Mouse (Mus musculus): Measurements from ENCODE around the gene Exoc6b. TPM values are rescaled to one million over a fixed set of nuclear protein-coding genes. Genes with fewer than 3 reads are reported as not detected.

Exoc6b gene
- polyA plus RNA-seq, 1 experiment from 2014 or later: 43.7 TPM

- ATAC-seq (ENCODE audit: low FRiP score): no peak
- Histone ChIP-seq H3K9me3 (no peaks in the 10 kb centered on the region), H3K4me3 (replicated peaks) (no peak overlapping the region), H3K9ac (no peak overlapping the region), H3K4me1 (peaks cover 15% of the 10 kb centered on the region), H3K36me3 (replicated peaks) (no peaks in the 10 kb centered on the region), H3K27ac (no peak overlapping the region), H3K4me2 (no peak overlapping the region), H3K27me3 (no peaks in the 10 kb centered on the region)
- 65% methylated on average over 5 of the region's 5 CpGs for WGBS
Measured at GRCm38 (mm10) chr6:84746193-84746846, 323.0 kb downstream of the Exoc6b start.

DNA sequence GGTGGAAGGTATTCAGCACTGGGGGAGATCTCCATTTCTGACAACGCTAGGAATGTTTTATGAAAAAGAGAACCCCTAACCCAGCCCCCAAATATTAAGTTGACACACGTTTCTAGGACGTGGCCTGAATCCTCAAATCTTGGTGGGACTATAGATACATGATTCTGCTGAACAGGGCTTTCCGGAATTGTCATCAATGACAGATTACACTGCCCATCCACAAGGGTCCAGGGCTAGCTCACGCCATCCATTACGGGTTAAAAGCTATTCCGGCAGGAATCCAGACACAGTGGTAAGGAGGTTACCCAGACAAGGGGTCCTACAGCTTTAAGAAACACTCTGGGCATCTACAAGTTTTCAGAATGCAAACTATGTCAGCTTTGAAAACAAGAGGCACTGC, 323.7 kb downstream of the Exoc6b start:
- H3K36me3 ChIP-seq (replicated peaks): no peaks in the 10 kb centered on the region
- H3K4me2 ChIP-seq: no peak overlapping the region
- no peak overlapping the region for H3K27ac ChIP-seq
- H3K27me3 ChIP-seq: no peaks in the 10 kb centered on the region
- H3K9ac ChIP-seq: no peak overlapping the region
- 89% methylated on average over 7 of the region's 7 CpGs for WGBS
- H3K9me3 ChIP-seq: no peaks in the 10 kb centered on the region
- H3K4me3 ChIP-seq (replicated peaks): no peak overlapping the region
- ATAC-seq (ENCODE audit: low FRiP score): no peak
- H3K4me1 ChIP-seq: peaks cover 15% of the 10 kb centered on the region

DNA sequence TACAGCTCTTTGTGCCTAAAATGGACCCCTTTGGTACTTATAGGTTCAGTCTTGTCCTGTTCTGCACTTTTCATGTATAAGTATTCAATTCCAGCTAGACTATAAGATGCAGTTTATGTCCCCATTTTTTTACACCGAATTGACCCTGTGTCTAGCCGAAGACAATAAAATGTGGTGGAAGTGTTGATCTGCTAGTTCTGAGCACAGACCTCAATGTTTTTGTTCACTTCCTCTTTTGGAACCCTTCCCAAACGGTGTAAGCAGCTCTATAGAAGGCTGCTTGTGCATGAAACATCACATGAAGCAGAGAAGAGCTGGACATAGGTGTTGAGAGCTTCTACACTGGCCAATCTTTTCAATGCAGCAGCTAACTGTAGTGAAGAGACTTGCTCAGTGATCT, 327.1 kb downstream of the Exoc6b start:
- WGBS: 87% methylated on average over 3 of the region's 3 CpGs
- ATAC-seq (ENCODE audit: low FRiP score): no peak
- no peaks in the 10 kb centered on the region for H3K27me3 ChIP-seq
- H3K4me2 ChIP-seq: no peak overlapping the region
- no peak overlapping the region for H3K9ac ChIP-seq
- H3K27ac ChIP-seq: no peak overlapping the region
- H3K36me3 ChIP-seq (replicated peaks): no peaks in the 10 kb centered on the region
- no peaks in the 10 kb centered on the region for H3K9me3 ChIP-seq
- H3K4me3 ChIP-seq (replicated peaks): no peak overlapping the region
- peaks cover 11% of the 10 kb centered on the region for H3K4me1 ChIP-seq

GRCm38 (mm10) chr6:84736942-84737341, 332.4 kb downstream of the Exoc6b start:
- WGBS: 62% methylated on average over 3 of the region's 3 CpGs
- H3K27me3 ChIP-seq: no peaks in the 10 kb centered on the region
- no peak overlapping the region for H3K4me2 ChIP-seq
- no peaks in the 10 kb centered on the region for H3K4me1 ChIP-seq
- ATAC-seq (ENCODE audit: low FRiP score): no peak
- H3K9me3 ChIP-seq: no peaks in the 10 kb centered on the region
- H3K4me3 ChIP-seq (replicated peaks): no peak overlapping the region
- H3K36me3 ChIP-seq (replicated peaks): no peaks in the 10 kb centered on the region
- no peak overlapping the region for H3K9ac ChIP-seq
- H3K27ac ChIP-seq: no peak overlapping the region

- no peaks in the 10 kb centered on the region for H3K36me3 ChIP-seq (replicated peaks)
- ATAC-seq (ENCODE audit: low FRiP score): no peak
- no peaks in the 10 kb centered on the region for H3K4me1 ChIP-seq
- H3K9me3 ChIP-seq: no peaks in the 10 kb centered on the region
- no peak overlapping the region for H3K27ac ChIP-seq
- no peak overlapping the region for H3K9ac ChIP-seq
- H3K4me3 ChIP-seq (replicated peaks): no peak overlapping the region
- H3K27me3 ChIP-seq: no peaks in the 10 kb centered on the region
- no peak overlapping the region for H3K4me2 ChIP-seq
Measured at GRCm38 (mm10) chr6:84726876-84727275, 342.4 kb downstream of the Exoc6b start.

DNA sequence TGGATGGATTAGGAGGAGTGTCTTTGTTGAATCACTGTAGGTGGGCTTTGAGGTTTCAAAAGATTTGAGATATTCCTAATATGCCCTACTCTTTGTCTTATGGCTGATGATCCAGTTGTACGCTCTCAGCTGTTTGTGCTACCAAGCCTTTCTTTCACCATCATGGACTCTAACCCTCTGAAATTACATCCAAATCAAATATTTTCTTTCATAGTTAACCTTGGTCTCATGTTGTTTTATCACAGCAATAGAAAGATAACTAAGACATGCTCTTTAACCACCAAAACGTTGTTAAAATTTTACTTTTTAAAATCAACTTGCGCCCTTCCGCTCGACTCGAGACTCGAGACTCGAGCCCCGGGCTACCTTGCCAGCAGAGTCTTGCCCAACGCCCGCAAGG, 356.1 kb downstream of the Exoc6b start:
- WGBS: 93% methylated on average over 11 of the region's 11 CpGs
- H3K27ac ChIP-seq: no peak overlapping the region
- no peaks in the 10 kb centered on the region for H3K27me3 ChIP-seq
- H3K9me3 ChIP-seq: no peaks in the 10 kb centered on the region
- ATAC-seq (ENCODE audit: low FRiP score): no peak
- H3K9ac ChIP-seq: no peak overlapping the region
- no peak overlapping the region for H3K4me2 ChIP-seq
- H3K4me1 ChIP-seq: no peaks in the 10 kb centered on the region; the same call in 1 of the 2 replicates
- H3K4me3 ChIP-seq (replicated peaks): no peak overlapping the region
- H3K36me3 ChIP-seq (replicated peaks): no peaks in the 10 kb centered on the region

- Histone ChIP-seq H3K4me1 (peaks cover 2% of the 10 kb centered on the region; the same call in 1 of the 2 replicates), H3K27me3 (no peaks in the 10 kb centered on the region), H3K36me3 (replicated peaks) (no peaks in the 10 kb centered on the region), H3K4me3 (replicated peaks) (no peak overlapping the region), H3K4me2 (no peak overlapping the region), H3K9ac (no peak overlapping the region), H3K27ac (no peak overlapping the region), H3K9me3 (no peaks in the 10 kb centered on the region)
- 85% methylated on average over 6 of the region's 6 CpGs for whole genome bisulfite sequencing
- no peak for ATAC-seq (ENCODE audit: low FRiP score)
Measured at GRCm38 (mm10) chr6:84710831-84711230, 358.5 kb downstream of the Exoc6b start.

DNA sequence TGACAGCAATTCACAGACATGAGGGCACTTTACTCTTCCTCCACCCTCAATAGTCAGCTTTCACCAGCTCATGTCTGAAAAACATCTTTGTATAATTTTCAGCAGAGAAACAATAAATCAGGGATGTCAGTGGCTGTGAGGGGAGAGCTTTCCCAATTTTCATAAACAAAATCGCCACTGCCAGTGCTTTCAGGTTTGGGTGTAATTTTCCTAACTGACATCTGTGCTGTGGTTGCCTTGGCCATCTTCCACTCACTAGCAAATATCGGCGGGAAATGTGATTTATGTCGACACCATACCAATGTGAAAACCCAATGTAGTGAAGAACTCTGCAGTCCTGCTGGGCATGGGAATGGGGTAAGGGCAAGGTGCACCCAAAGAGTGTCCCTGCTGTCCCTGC, 360.7 kb downstream of the Exoc6b start:
- H3K27ac ChIP-seq: no peak overlapping the region
- H3K4me1 ChIP-seq: peaks cover 2% of the 10 kb centered on the region; the same call in 1 of the 2 replicates
- no peak overlapping the region for H3K9ac ChIP-seq
- no peak for ATAC-seq (ENCODE audit: low FRiP score)
- H3K9me3 ChIP-seq: no peaks in the 10 kb centered on the region
- no peak overlapping the region for H3K4me2 ChIP-seq
- 81% methylated on average over 4 of the region's 4 CpGs for WGBS
- H3K27me3 ChIP-seq: no peaks in the 10 kb centered on the region
- no peaks in the 10 kb centered on the region for H3K36me3 ChIP-seq (replicated peaks)
- no peak overlapping the region for H3K4me3 ChIP-seq (replicated peaks)

DNA sequence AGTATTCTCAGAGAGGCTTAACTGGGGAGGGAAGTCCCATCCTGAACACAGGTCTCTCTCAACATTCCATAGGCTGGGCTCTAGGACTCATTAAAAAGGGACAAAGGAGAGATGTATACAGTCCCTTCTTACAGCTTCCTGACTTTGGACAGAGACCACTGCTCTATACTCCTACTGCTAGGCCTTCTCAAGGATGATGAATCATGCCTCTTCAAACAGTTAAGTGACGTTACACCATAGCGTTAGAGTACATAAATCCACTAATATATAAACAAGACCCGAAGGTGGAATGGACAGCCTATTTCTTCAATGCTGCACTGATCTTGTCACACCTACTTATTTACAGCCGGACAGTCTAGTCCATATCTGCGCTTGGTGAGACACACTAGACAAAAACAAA, 369.7 kb downstream of the Exoc6b start:
- no peaks in the 10 kb centered on the region for H3K36me3 ChIP-seq (replicated peaks)
- WGBS: 88% methylated on average over 5 of the region's 5 CpGs
- no peak overlapping the region for H3K4me2 ChIP-seq
- no peak for ATAC-seq (ENCODE audit: low FRiP score)
- H3K27ac ChIP-seq: no peak overlapping the region
- H3K9ac ChIP-seq: no peak overlapping the region
- no peaks in the 10 kb centered on the region for H3K27me3 ChIP-seq
- no peak overlapping the region for H3K4me3 ChIP-seq (replicated peaks)
- no peaks in the 10 kb centered on the region for H3K9me3 ChIP-seq
- 0 out of 2 replicates have a peak, but pooled peaks cover 8% of the 10 kb centered on the region for H3K4me1 ChIP-seq

DNA sequence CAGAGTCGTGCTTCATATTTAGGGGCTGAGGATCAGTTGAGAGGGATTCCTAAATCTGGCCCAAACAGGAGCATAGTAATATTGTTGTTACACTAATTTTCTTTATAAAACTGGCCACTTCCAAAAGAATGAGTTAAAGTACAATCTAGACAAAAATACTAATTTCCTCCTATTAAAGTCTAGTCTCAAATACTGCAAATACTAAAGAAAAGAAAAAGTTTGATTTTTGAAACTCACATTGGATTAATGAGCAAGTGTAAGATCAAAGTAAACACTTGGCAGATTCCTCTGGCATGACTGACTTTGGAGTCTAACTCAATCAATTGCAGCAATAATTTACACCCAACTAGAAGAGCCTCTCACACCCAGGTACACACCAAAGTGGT, 371.0 kb downstream of the Exoc6b start:
- Histone ChIP-seq H3K9me3 (no peaks in the 10 kb centered on the region), H3K4me3 (replicated peaks) (no peak overlapping the region), H3K27ac (no peak overlapping the region), H3K4me1 (peaks cover 15% of the 10 kb centered on the region; the same call in 1 of the 2 replicates), H3K27me3 (no peaks in the 10 kb centered on the region), H3K9ac (no peak overlapping the region), H3K36me3 (replicated peaks) (no peaks in the 10 kb centered on the region), H3K4me2 (no peak overlapping the region)
- no peak for ATAC-seq (ENCODE audit: low FRiP score)
- 58% methylated on average over 1 of the region's 1 CpGs for WGBS

DNA sequence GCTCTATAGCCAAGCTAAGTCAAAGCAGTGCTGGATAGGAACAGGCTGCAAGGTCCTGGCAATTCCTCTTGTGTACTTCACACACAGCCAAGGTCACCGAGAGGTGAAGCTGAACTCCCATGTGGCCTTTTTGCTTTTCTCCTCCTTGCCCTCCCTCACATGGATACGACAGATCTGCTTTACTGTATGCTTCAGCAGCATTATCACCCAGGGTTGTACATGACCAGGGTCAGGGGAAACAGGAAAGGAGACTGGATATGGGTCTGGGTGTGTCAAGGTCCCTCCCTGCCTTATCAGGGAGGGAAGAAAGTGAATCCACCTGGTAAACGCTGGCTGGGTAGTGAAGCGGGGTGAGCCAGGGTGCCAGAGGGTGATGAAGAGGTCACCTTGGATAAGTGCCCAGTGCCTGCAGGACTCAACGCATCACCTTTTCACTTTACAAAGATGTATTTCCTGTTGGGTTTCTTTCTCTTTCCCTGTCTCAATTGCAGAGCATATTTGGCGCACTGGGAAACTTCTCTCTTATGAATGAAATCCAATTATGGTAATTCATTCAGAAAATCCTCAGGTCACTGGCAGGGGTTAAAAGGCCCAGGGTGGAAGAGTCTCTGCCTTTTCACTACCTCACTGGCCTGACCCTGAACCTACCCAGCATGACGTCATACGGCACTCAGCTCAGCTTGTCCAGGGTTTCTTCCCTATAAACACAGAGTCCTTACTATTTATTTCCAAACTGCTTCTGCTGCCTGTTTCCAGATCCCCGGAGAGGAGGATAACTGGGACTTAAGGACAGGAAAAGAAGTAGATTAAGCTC, 371.6 kb downstream of the Exoc6b start:
- no peak overlapping the region for H3K4me3 ChIP-seq (replicated peaks)
- ATAC-seq (ENCODE audit: low FRiP score): no peak
- WGBS: 50% methylated on average over 9 of the region's 9 CpGs
- no peak overlapping the region for H3K4me2 ChIP-seq
- H3K27me3 ChIP-seq: no peaks in the 10 kb centered on the region
- peaks cover 20% of the 10 kb centered on the region; the same call in 1 of the 2 replicates for H3K4me1 ChIP-seq
- no peak overlapping the region for H3K9ac ChIP-seq
- no peaks in the 10 kb centered on the region for H3K36me3 ChIP-seq (replicated peaks)
- no peaks in the 10 kb centered on the region for H3K9me3 ChIP-seq
- H3K27ac ChIP-seq: no peak overlapping the region

- Histone ChIP-seq H3K4me1 (peaks cover 20% of the 10 kb centered on the region; the same call in 1 of the 2 replicates), H3K27ac (no peak overlapping the region), H3K36me3 (replicated peaks) (no peaks in the 10 kb centered on the region), H3K9me3 (no peaks in the 10 kb centered on the region), H3K27me3 (no peaks in the 10 kb centered on the region), H3K9ac (no peak overlapping the region), H3K4me2 (no peak overlapping the region), H3K4me3 (replicated peaks) (no peak overlapping the region)
- no peak for ATAC-seq (ENCODE audit: low FRiP score)
- WGBS: 72% methylated on average over 4 of the region's 4 CpGs
Measured at GRCm38 (mm10) chr6:84693844-84694243, 375.5 kb downstream of the Exoc6b start.

GRCm38 (mm10) chr6:84693204-84693603, 376.1 kb downstream of the Exoc6b start:
- H3K27ac ChIP-seq: no peak overlapping the region

More at GRCm38 (mm10) chr6:84693204-84693603, 376.1 kb downstream of the Exoc6b start:
- no peaks in the 10 kb centered on the region for H3K27me3 ChIP-seq
- no peak for ATAC-seq (ENCODE audit: low FRiP score)
- H3K4me2 ChIP-seq: no peak overlapping the region
- no peak overlapping the region for H3K4me3 ChIP-seq (replicated peaks)
- H3K4me1 ChIP-seq: peaks cover 20% of the 10 kb centered on the region; the same call in 1 of the 2 replicates
- H3K9me3 ChIP-seq: no peaks in the 10 kb centered on the region
- H3K36me3 ChIP-seq (replicated peaks): no peaks in the 10 kb centered on the region
- 58% methylated on average over 2 of the region's 2 CpGs for WGBS
- H3K9ac ChIP-seq: no peak overlapping the region
